ENCODE assay signal across 25 mouse cellular contexts in the genomic region with DNA sequence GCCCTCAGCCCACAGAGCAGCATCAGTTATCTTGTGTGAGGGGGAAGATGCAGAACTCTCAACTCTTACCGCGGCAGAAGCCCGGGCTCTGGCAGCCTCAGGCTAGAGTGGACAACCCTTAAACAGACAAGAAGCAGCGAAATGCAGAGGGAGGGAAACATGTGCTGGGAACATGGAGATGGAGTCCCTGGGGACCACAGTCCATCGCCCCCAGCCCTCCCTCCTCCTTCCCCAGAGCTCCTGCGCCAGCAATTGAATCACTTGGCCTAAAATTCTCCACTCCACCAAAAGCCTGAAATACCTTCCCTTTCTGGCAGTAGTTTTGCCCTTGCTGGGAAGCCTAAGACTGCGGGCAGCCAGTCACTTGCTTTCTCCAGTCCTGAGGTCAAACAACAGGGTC.
DNase-seq lines count a peak whose midpoint lies in the region; ATAC-seq and TF ChIP-seq lines count a peak whose summit lies in the region.
"Had no signal": no experiment of that assay in that cellular context is flagged by ENCODE, and none has a peak within 500 bp of the region (broad histone marks: within the 10 kb centered on the region; RNA-seq: fewer than 3 reads in every experiment).

No protein-coding gene starts in this region.

- no peak for TF ChIP-seq EP300 in liver, postnatal 0 days (IDR thresholded peaks at IDR 0.05; ENCODE audit: low read depth)

- H3K27me3 ChIP-seq in forebrain, embryonic 11.5 days (ENCODE audit: control insufficient read depth, insufficient read depth, low read length): no peaks in the 10 kb centered on the region
- H3K27me3 ChIP-seq in forebrain, embryonic 16.5 days (replicated peaks; ENCODE audit: control insufficient read depth, insufficient read depth, low read length): no peaks in the 10 kb centered on the region
- H3K27me3 ChIP-seq in liver, postnatal 0 days (ENCODE audit: insufficient read depth, low read length): no peaks in the 10 kb centered on the region
- H3K27me3 ChIP-seq in liver, embryonic 11.5 days (replicated peaks; ENCODE audit: control insufficient read depth, insufficient read depth, low read length): no peaks in the 10 kb centered on the region
- H3K27me3 ChIP-seq in limb, embryonic 10.5 days (ENCODE audit: low read depth, poor library complexity, severe bottlenecking): no peaks in the 10 kb centered on the region
- H3K27me3 ChIP-seq: forebrain, embryonic 13.5 days; heart, embryonic 15.5 days; hindbrain, embryonic 15.5 days; intestine, embryonic 15.5 days; limb, embryonic 12.5 days; liver, embryonic 12.5 days; Patski had no signal

- intact Hi-C loops in left cerebral cortex, adult 2 months (cut with DNase I): no loop called here

- H3K36me3 ChIP-seq in forebrain, embryonic 11.5 days (ENCODE audit: control insufficient read depth, insufficient read depth, low read length): no peaks in the 10 kb centered on the region
- peaks cover 10% of the 10 kb centered on the region for H3K36me3 ChIP-seq in forebrain, embryonic 16.5 days (ENCODE audit: control insufficient read depth, insufficient read depth)
- H3K36me3 ChIP-seq in liver, postnatal 0 days (replicated peaks; ENCODE audit: insufficient read depth, low read length): no peaks in the 10 kb centered on the region
- H3K36me3 ChIP-seq in liver, embryonic 11.5 days (ENCODE audit: control insufficient read depth, insufficient read depth, low read length): no peaks in the 10 kb centered on the region
- H3K36me3 ChIP-seq in limb, embryonic 10.5 days: peaks cover 5% of the 10 kb centered on the region; the same call in 1 of the 2 replicates
- H3K36me3 ChIP-seq: heart, embryonic 15.5 days; intestine, embryonic 15.5 days; liver, embryonic 12.5 days had no signal

- TF ChIP-seq CTCF in liver, postnatal 0 days (IDR thresholded peaks at IDR 0.05; ENCODE audit: low read depth): no peak
- TF ChIP-seq CTCF in left cerebral cortex, adult 2 months (IDR thresholded peaks at IDR 0.05): no peak

- DNase-seq in forebrain, embryonic 11.5 days (ENCODE audit: low spot score): peak; percentile 32
- DNase-seq in liver, postnatal 0 days: peak; percentile 9
- no peak for DNase-seq in liver, embryonic 11.5 days (ENCODE audit: low spot score)
- peak; percentile 41 for DNase-seq in NIH3T3 (ENCODE audit: low read depth)
- DNase-seq in limb, embryonic 10.5 days (ENCODE audit: low spot score): peak; percentile 28
- DNase-seq in left cerebral cortex, adult 2 months (ENCODE audit: extremely low spot score in 1 of 2, low spot score in 2 of 2): no peak
- DNase-seq: cerebellum, adult 2 months; gastrocnemius, postnatal 14 days; heart, postnatal 4 days; kidney, adult 9 months; kidney, postnatal 14 days; lung, adult 2 months; lung, postnatal 14 days; right cerebral cortex, adult 18-20 months; right cerebral cortex, postnatal 4 days; thymus, adult 2 months; thymus, postnatal 4 days had no signal

- H3K4me3 ChIP-seq in forebrain, embryonic 11.5 days (ENCODE audit: low read depth, low read length): no peak overlapping the region
- no peak overlapping the region for H3K4me3 ChIP-seq in forebrain, embryonic 16.5 days (replicated peaks; ENCODE audit: low read length)
- no peak overlapping the region for H3K4me3 ChIP-seq in liver, postnatal 0 days (ENCODE audit: low read depth, low read length)
- no peak overlapping the region for H3K4me3 ChIP-seq in liver, embryonic 11.5 days (ENCODE audit: low read depth, low read length)
- no peak overlapping the region for H3K4me3 ChIP-seq in limb, embryonic 10.5 days
- H3K4me3 ChIP-seq in left cerebral cortex, adult 2 months: no peak overlapping the region
- H3K4me3 ChIP-seq: forebrain, embryonic 13.5 days; heart, embryonic 15.5 days; hindbrain, embryonic 15.5 days; intestine, embryonic 15.5 days; limb, embryonic 12.5 days; liver, embryonic 12.5 days had no signal

- H3K9me3 ChIP-seq in forebrain, embryonic 11.5 days (ENCODE audit: control insufficient read depth, low read length): no peaks in the 10 kb centered on the region
- H3K9me3 ChIP-seq in forebrain, embryonic 16.5 days (ENCODE audit: control insufficient read depth, low read length): peaks cover 8% of the 10 kb centered on the region
- peaks cover 4% of the 10 kb centered on the region; the same call in 1 of the 2 replicates for H3K9me3 ChIP-seq in liver, postnatal 0 days (ENCODE audit: low read length)
- peaks cover 2% of the 10 kb centered on the region; the same call in 1 of the 2 replicates for H3K9me3 ChIP-seq in liver, embryonic 11.5 days (ENCODE audit: control insufficient read depth, low read length)
- no peaks in the 10 kb centered on the region for H3K9me3 ChIP-seq in limb, embryonic 10.5 days (replicated peaks)
- H3K9me3 ChIP-seq: forebrain, embryonic 13.5 days; heart, embryonic 15.5 days; hindbrain, embryonic 15.5 days; intestine, embryonic 15.5 days had no signal

- no peak overlapping the region for H3K9ac ChIP-seq in forebrain, embryonic 11.5 days (ENCODE audit: low read length)
- no peak overlapping the region for H3K9ac ChIP-seq in forebrain, embryonic 16.5 days (replicated peaks; ENCODE audit: low read depth, low read length)
- H3K9ac ChIP-seq in liver, postnatal 0 days (replicated peaks): no peak overlapping the region
- no peak overlapping the region for H3K9ac ChIP-seq in liver, embryonic 11.5 days (ENCODE audit: low read depth, low read length)
- H3K9ac ChIP-seq: heart, embryonic 15.5 days; hindbrain, embryonic 15.5 days; intestine, embryonic 15.5 days; limb, embryonic 12.5 days; liver, embryonic 12.5 days had no signal

- no peak overlapping the region for H3K4me2 ChIP-seq in forebrain, embryonic 11.5 days (ENCODE audit: low read depth, low read length, severe bottlenecking)
- H3K4me2 ChIP-seq in forebrain, embryonic 16.5 days (ENCODE audit: low read length): no peak overlapping the region
- no peak overlapping the region for H3K4me2 ChIP-seq in liver, postnatal 0 days (ENCODE audit: low read depth, low read length)
- H3K4me2 ChIP-seq in liver, embryonic 11.5 days: no peak overlapping the region
- H3K4me2 ChIP-seq: forebrain, embryonic 13.5 days; heart, embryonic 15.5 days; hindbrain, embryonic 15.5 days; intestine, embryonic 15.5 days; limb, embryonic 12.5 days; liver, embryonic 12.5 days had no signal

- 0 out of 2 replicates have a peak, but pooled peaks cover 2% of the 10 kb centered on the region for H3K4me1 ChIP-seq in forebrain, embryonic 11.5 days (replicated peaks; ENCODE audit: control insufficient read depth, insufficient read depth, low read length)
- no peaks in the 10 kb centered on the region for H3K4me1 ChIP-seq in forebrain, embryonic 16.5 days (replicated peaks; ENCODE audit: control insufficient read depth, insufficient read depth, low read length)
- H3K4me1 ChIP-seq in liver, postnatal 0 days (ENCODE audit: insufficient read depth): no peaks in the 10 kb centered on the region
- no peaks in the 10 kb centered on the region for H3K4me1 ChIP-seq in liver, embryonic 11.5 days (replicated peaks; ENCODE audit: control insufficient read depth, insufficient read depth, low read length)
- no peaks in the 10 kb centered on the region for H3K4me1 ChIP-seq in limb, embryonic 10.5 days
- H3K4me1 ChIP-seq: heart, embryonic 15.5 days; hindbrain, embryonic 15.5 days; intestine, embryonic 15.5 days; limb, embryonic 12.5 days; liver, embryonic 12.5 days had no signal

- H3K27ac ChIP-seq in forebrain, embryonic 11.5 days (ENCODE audit: low read depth, low read length): no peak overlapping the region
- H3K27ac ChIP-seq in forebrain, embryonic 16.5 days (ENCODE audit: low read length): no peak overlapping the region
- H3K27ac ChIP-seq in liver, postnatal 0 days (ENCODE audit: low read depth): no peak overlapping the region
- H3K27ac ChIP-seq in liver, embryonic 11.5 days (ENCODE audit: low read depth, low read length): no peak overlapping the region
- no peak overlapping the region for H3K27ac ChIP-seq in limb, embryonic 10.5 days
- H3K27ac ChIP-seq in left cerebral cortex, adult 2 months: no peak overlapping the region
- H3K27ac ChIP-seq: forebrain, embryonic 13.5 days; heart, embryonic 15.5 days; hindbrain, embryonic 15.5 days; intestine, embryonic 15.5 days; limb, embryonic 12.5 days; liver, embryonic 12.5 days had no signal

- 84% methylated on average over 7 of the region's 7 CpGs for WGBS in forebrain, embryonic 11.5 days
- 90% methylated on average over 7 of the region's 7 CpGs for WGBS in forebrain, embryonic 16.5 days
- 80% methylated on average over 7 of the region's 7 CpGs for WGBS in liver, postnatal 0 days (ENCODE audit: insufficient replicate concordance)
- WGBS in liver, embryonic 11.5 days: 77% methylated on average over 7 of the region's 7 CpGs
- 80% methylated on average over 7 of the region's 7 CpGs for WGBS in limb, embryonic 10.5 days

- no peak for ATAC-seq in forebrain, embryonic 11.5 days (replicated peaks; ENCODE audit: low FRiP score)
- no peak for ATAC-seq in forebrain, embryonic 16.5 days
- no peak for ATAC-seq in liver, postnatal 0 days
- ATAC-seq in liver, embryonic 11.5 days (replicated peaks; ENCODE audit: low FRiP score): no peak
- ATAC-seq: forebrain, embryonic 13.5 days; intestine, embryonic 15.5 days; liver, embryonic 12.5 days; Patski had no signal

Comparison
In these comparisons a context has a peak if more than half of its experiments do, and no peak if none do; other contexts are left out.
1. DNase-seq: peak in forebrain, embryonic 11.5 days (single experiment), liver, postnatal 0 days (single experiment), NIH3T3 (single experiment) and limb, embryonic 10.5 days (single experiment); none in liver, embryonic 11.5 days (single experiment) and left cerebral cortex, adult 2 months (0 of 2).